Mouse (Mus musculus) MEL (cell line): ENCODE measurements around the gene Pcbp3. TPM values are rescaled to one million over a fixed set of nuclear protein-coding genes. Genes with fewer than 3 reads are reported as not detected.

Source experiments
- DNase-seq: peaks from one replicate; pipeline ENCODE4 v3.0.0; 2011; ENCODE audit warnings: low read depth, low spot score
- H3K27ac ChIP-seq: 2 replicates; pipeline ENCODE4 v1.5.1; 2012; ENCODE audit warnings: low read depth, mild to moderate bottlenecking, control low read depth, low read length, moderate library complexity; ENCODE audit not compliant: control insufficient read depth
- H3K27me3 ChIP-seq, 2 experiments: fragments of 150-350 bp in 1 of 2; sonication (generic) in 1 of 2; 2 replicates each; pipeline ENCODE4 v1.6.1; 2012; ENCODE audit warnings: low read length in 2 of 2, mild to moderate bottlenecking in 2 of 2, improper control_type of control experiment in 1 of 2, moderate library complexity in 1 of 2; ENCODE audit not compliant: insufficient read depth in 2 of 2, control insufficient read depth in 1 of 2
- H3K36me3 ChIP-seq, 2 experiments: 2 replicates each; pipeline ENCODE4 v1.6.1; 2012 to 2014; ENCODE audit warnings: low read length in 2 of 2, improper control_type of control experiment in 1 of 2, inconsistent platforms in 1 of 2, mild to moderate bottlenecking in 1 of 2; ENCODE audit not compliant: insufficient read depth in 2 of 2, control insufficient read depth in 1 of 2
- H3K4me1 ChIP-seq, 2 experiments: fragments of 150-350 bp in 1 of 2; sonication (generic) in 1 of 2; 2 replicates each; pipeline ENCODE4 v1.6.1; 2012; ENCODE audit warnings: low read length in 2 of 2, improper control_type of control experiment in 1 of 2, mild to moderate bottlenecking in 1 of 2; ENCODE audit not compliant: insufficient read depth in 2 of 2, control insufficient read depth in 1 of 2
- H3K4me3 ChIP-seq, 2 experiments: fragments of 150-350 bp in 1 of 2; sonication (generic) in 1 of 2; 2 replicates each; pipeline ENCODE4 v1.5.1; 2012; ENCODE audit warnings: low read depth in 2 of 2, low read length in 2 of 2, mild to moderate bottlenecking in 2 of 2, moderate library complexity in 2 of 2, control low read depth in 1 of 2, improper control_type of control experiment in 1 of 2; ENCODE audit not compliant: control insufficient read depth in 1 of 2, insufficient read depth in 1 of 2
- H3K79me2 ChIP-seq: 2 replicates; pipeline ENCODE4 v1.6.1; 2012; ENCODE audit warnings: mild to moderate bottlenecking, low read length, moderate library complexity; ENCODE audit not compliant: control insufficient read depth, poor library complexity, insufficient read depth
- H3K9ac ChIP-seq: 2 replicates; pipeline ENCODE4 v1.6.1; 2012; ENCODE audit warnings: low read depth, mild to moderate bottlenecking, control low read depth, low read length, moderate library complexity; ENCODE audit not compliant: control insufficient read depth, poor library complexity, severe bottlenecking
- H3K9me3 ChIP-seq: fragments of 150-350 bp; sonication (generic); replicated peaks from 2 replicates; pipeline ENCODE4 v1.6.1; 2012; ENCODE audit warnings: mild to moderate bottlenecking, low read length, improper control_type of control experiment, moderate library complexity; ENCODE audit not compliant: insufficient read depth
- BHLHE40 ChIP-seq: IDR thresholded peaks from 2 replicates; pipeline ENCODE4 v1.6.1; 2012; ENCODE audit warnings: low read depth, mild to moderate bottlenecking, inconsistent platforms, low read length, improper control_type of control experiment, borderline replicate concordance
- CHD2 ChIP-seq: IDR thresholded peaks from 2 replicates; pipeline ENCODE4 v1.6.1; 2011; ENCODE audit warnings: low read length, improper control_type of control experiment
- CTCF ChIP-seq, 3 experiments: IDR thresholded peaks in 2 of 3; conservative IDR thresholded peaks in 1 of 3; 2 replicates each; pipeline ENCODE4 v1.5.1; 2011 to 2012; ENCODE audit warnings: low read length in 3 of 3, low read depth in 2 of 3, mild to moderate bottlenecking in 2 of 3, improper control_type of control experiment in 1 of 3, inconsistent platforms in 1 of 3, mixed read lengths in 1 of 3, moderate library complexity in 1 of 3; ENCODE audit not compliant: control insufficient read depth in 1 of 3, insufficient read depth in 1 of 3, poor library complexity in 1 of 3, severe bottlenecking in 1 of 3
- E2F4 ChIP-seq: IDR thresholded peaks from 2 replicates; pipeline ENCODE4 v1.6.1; 2011; ENCODE audit warnings: low read depth, low read length, improper control_type of control experiment, borderline replicate concordance
- ELF1 ChIP-seq: IDR thresholded peaks from 2 replicates; pipeline ENCODE4 v1.6.1; 2014; ENCODE audit warnings: low read depth, mild to moderate bottlenecking, inconsistent platforms, low read length, improper control_type of control experiment, moderate library complexity
- EP300 ChIP-seq, 2 experiments: IDR thresholded peaks; 2 replicates each; pipeline ENCODE4 v1.6.1; 2011; ENCODE audit warnings: improper control_type of control experiment in 2 of 2, low read length in 2 of 2, low read depth in 1 of 2, mild to moderate bottlenecking in 1 of 2
- GABPA ChIP-seq: IDR thresholded peaks from 2 replicates; pipeline ENCODE4 v1.6.1; 2012; ENCODE audit warnings: low read depth, mild to moderate bottlenecking, inconsistent platforms, low read length, improper control_type of control experiment, moderate library complexity
- HCFC1 ChIP-seq: IDR thresholded peaks from 2 replicates; pipeline ENCODE4 v1.6.1; 2012; ENCODE audit warnings: low read depth, mild to moderate bottlenecking, inconsistent platforms, low read length, improper control_type of control experiment, moderate library complexity
- JUND ChIP-seq: IDR thresholded peaks from 2 replicates; pipeline ENCODE4 v1.6.1; 2011; ENCODE audit warnings: low read depth, mild to moderate bottlenecking, improper control_type of control experiment, low read length
- KAT2A ChIP-seq: conservative IDR thresholded peaks from 2 replicates; pipeline ENCODE4 v1.6.1; 2012; ENCODE audit warnings: low read depth, low read length, improper control_type of control experiment, inconsistent platforms
- MAFK ChIP-seq: IDR thresholded peaks from 2 replicates; pipeline ENCODE4 v1.6.1; 2011; ENCODE audit warnings: low read depth, mild to moderate bottlenecking, low read length, improper control_type of control experiment, borderline replicate concordance
- MAZ ChIP-seq: IDR thresholded peaks from 2 replicates; pipeline ENCODE4 v1.6.1; 2012; ENCODE audit warnings: low read depth, mild to moderate bottlenecking, inconsistent platforms, low read length, improper control_type of control experiment
- MXI1 ChIP-seq: IDR thresholded peaks from 2 replicates; pipeline ENCODE4 v1.6.1; 2011; ENCODE audit warnings: mild to moderate bottlenecking, low read depth, low read length, improper control_type of control experiment
- MYB ChIP-seq: IDR thresholded peaks from 2 replicates; pipeline ENCODE4 v1.6.1; 2011; ENCODE audit warnings: mild to moderate bottlenecking, low read depth, low read length, improper control_type of control experiment
- MYC ChIP-seq: IDR thresholded peaks from 2 replicates; pipeline ENCODE4 v1.6.1; 2011; ENCODE audit warnings: low read depth, mild to moderate bottlenecking, low read length, improper control_type of control experiment, moderate library complexity
- POLR2A ChIP-seq, 2 experiments: IDR thresholded peaks; 2 replicates each; pipeline ENCODE4 v1.6.1; 2011 to 2012; ENCODE audit warnings: low read length in 2 of 2, mild to moderate bottlenecking in 2 of 2, control low read depth in 1 of 2, improper control_type of control experiment in 1 of 2, low read depth in 1 of 2, moderate library complexity in 1 of 2; ENCODE audit not compliant: control insufficient read depth in 1 of 2, insufficient read depth in 1 of 2, poor library complexity in 1 of 2
- POLR2AphosphoS2 ChIP-seq: IDR thresholded peaks from 2 replicates; pipeline ENCODE4 v1.6.1; 2011; ENCODE audit warnings: low read length, improper control_type of control experiment
- POLR2AphosphoS5 ChIP-seq: IDR thresholded peaks from 2 replicates; pipeline ENCODE4 v1.6.1; 2012; ENCODE audit warnings: low read depth, borderline replicate concordance, mild to moderate bottlenecking, inconsistent platforms, low read length, moderate library complexity, mixed read lengths
- RAD21 ChIP-seq: IDR thresholded peaks from 2 replicates; pipeline ENCODE4 v1.6.1; 2011; ENCODE audit warnings: mild to moderate bottlenecking, low read depth, low read length, improper control_type of control experiment
- SIN3A ChIP-seq: IDR thresholded peaks from 2 replicates; pipeline ENCODE4 v1.6.1; 2012; ENCODE audit warnings: low read length, improper control_type of control experiment, inconsistent platforms
- TBP ChIP-seq: IDR thresholded peaks from 2 replicates; pipeline ENCODE4 v1.8.0; 2011; ENCODE audit warnings: low read depth, low read length, improper control_type of control experiment
- TCF12 ChIP-seq: IDR thresholded peaks from 2 replicates; pipeline ENCODE4 v1.6.1; 2014; ENCODE audit warnings: low read depth, mild to moderate bottlenecking, inconsistent platforms, low read length, improper control_type of control experiment, moderate library complexity
- USF1 ChIP-seq: IDR thresholded peaks from 2 replicates; pipeline ENCODE4 v1.6.1; 2014; ENCODE audit warnings: low read depth, mild to moderate bottlenecking, inconsistent platforms, low read length, improper control_type of control experiment, moderate library complexity
- USF2 ChIP-seq, 2 experiments: IDR thresholded peaks; 2 replicates each; pipeline ENCODE4 v1.6.1; 2011 to 2012; ENCODE audit warnings: improper control_type of control experiment in 2 of 2, low read length in 2 of 2, borderline replicate concordance in 1 of 2, inconsistent platforms in 1 of 2, low read depth in 1 of 2, mild to moderate bottlenecking in 1 of 2; ENCODE audit not compliant: insufficient read depth in 1 of 2
- ZKSCAN1 ChIP-seq: IDR thresholded peaks from 2 replicates; pipeline ENCODE4 v1.6.1; 2012; ENCODE audit warnings: low read depth, mild to moderate bottlenecking, inconsistent platforms, low read length, improper control_type of control experiment, moderate library complexity
- ZMIZ1 ChIP-seq: IDR thresholded peaks from 2 replicates; pipeline ENCODE4 v1.6.1; 2012; ENCODE audit warnings: low read depth, mild to moderate bottlenecking, inconsistent platforms, low read length, improper control_type of control experiment, moderate library complexity
- ZNF384 ChIP-seq: IDR thresholded peaks from 2 replicates; pipeline ENCODE4 v1.6.1; 2012; ENCODE audit warnings: low read depth, mild to moderate bottlenecking, inconsistent platforms, low read length, improper control_type of control experiment
- polyA plus RNA-seq, 2 experiments: library from polyadenylated mRNA; stranded (reverse) in 1 of 2; unstranded in 1 of 2; fragments of >175 nt in 1 of 2; fragments of >200 nt in 1 of 2; gene quantifications; 2 replicates each; pipeline versions ENCODE4 v1.2.1 to v1.2.4; 2012; ENCODE audit warnings: low replicate concordance in 2 of 2, low read depth in 1 of 2; ENCODE audit not compliant: insufficient read length in 2 of 2, insufficient read depth in 1 of 2, missing spikeins in 1 of 2
- total RNA-seq: library from RNA; depleted of rRNA; stranded (reverse); fragments of 300-350 nt; gene quantifications from 2 replicates; pipeline ENCODE4 v1.2.3, GENCODE M21; 2012

The Pcbp3 gene
- total and polyA plus RNA-seq, 3 experiments: 1.1 to 3.3 TPM; not detected in 1

- Histone ChIP-seq H3K36me3 (no peaks in the 10 kb centered on the region), H3K79me2 (no peaks in the 10 kb centered on the region), H3K9ac (no peak overlapping the region), H3K27me3 (no peaks in the 10 kb centered on the region), H3K4me1 (no peaks in the 10 kb centered on the region), H3K27ac (no peak overlapping the region), H3K9me3 (no peaks in the 10 kb centered on the region), H3K4me3 (no peak overlapping the region)
- TF ChIP-seq GABPA (no peak), ZKSCAN1 (no peak), MXI1 (no peak), EP300 (IDR thresholded peaks at IDR 0.05; ENCODE audit: low read depth in 1 of 2, low read length in 2 of 2) (no peak), USF1 (no peak), CHD2 (no peak), KAT2A (no peak), JUND (no peak)
- DNase-seq: no peak
These were observed 86.4 kb downstream of the Pcbp3 start for GRCm38 (mm10) chr10:76875310-76875709.

- Histone ChIP-seq H3K27me3 (no peaks in the 10 kb centered on the region), H3K27ac (no peak overlapping the region)
- no peak for TF ChIP-seq HCFC1
- no peak for TF ChIP-seq POLR2AphosphoS5
- no peak for TF ChIP-seq MAFK
- TF ChIP-seq CHD2: no peak
- TF ChIP-seq TCF12: no peak
- TF ChIP-seq MAZ: no peak
- no peak for TF ChIP-seq POLR2A (IDR thresholded peaks at IDR 0.05; ENCODE audit: control insufficient read depth in 1 of 2, insufficient read depth in 1 of 2, low read depth in 1 of 2, low read length in 2 of 2, poor library complexity in 1 of 2)
- TF ChIP-seq POLR2AphosphoS2: no peak
These were observed 86.8 kb downstream of the Pcbp3 start for GRCm38 (mm10) chr10:76874879-76875278.

DNA sequence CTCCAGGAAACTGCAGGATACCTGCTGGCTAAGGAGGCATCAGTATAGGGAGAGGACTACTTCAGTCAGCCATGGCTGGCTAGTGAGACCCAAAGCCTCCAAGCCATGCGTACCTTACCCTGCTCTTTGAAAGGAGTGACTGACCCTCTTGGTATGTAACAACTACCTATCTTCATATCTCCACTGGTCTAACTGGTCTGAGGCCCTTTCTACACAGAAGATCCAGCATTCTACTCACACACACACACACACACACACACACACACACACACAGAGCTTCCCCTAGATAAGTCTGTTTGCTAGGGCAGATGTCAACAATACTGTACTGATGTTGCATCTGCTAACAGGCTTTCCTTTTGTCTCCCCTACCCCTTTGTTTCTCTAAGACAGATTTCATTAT lies 87.3 kb downstream of the Pcbp3 start:
- H3K4me1 ChIP-seq: no peaks in the 10 kb centered on the region

More at GRCm38 (mm10) chr10:76874879-76875278, 86.8 kb downstream of the Pcbp3 start:
- no peak overlapping the region for H3K4me3 ChIP-seq
- H3K4me1 ChIP-seq: no peaks in the 10 kb centered on the region
- no peak for DNase-seq
- H3K9ac ChIP-seq: no peak overlapping the region
- H3K36me3 ChIP-seq: no peaks in the 10 kb centered on the region
- H3K9me3 ChIP-seq: no peaks in the 10 kb centered on the region
- no peaks in the 10 kb centered on the region for H3K79me2 ChIP-seq

More for the DNA sequence above, 87.3 kb downstream of the Pcbp3 start:
- Histone ChIP-seq H3K9me3 (no peaks in the 10 kb centered on the region), H3K4me3 (no peak overlapping the region), H3K27ac (no peak overlapping the region), H3K36me3 (no peaks in the 10 kb centered on the region), H3K27me3 (no peaks in the 10 kb centered on the region), H3K79me2 (no peaks in the 10 kb centered on the region), H3K9ac (no peak overlapping the region)
- DNase-seq: no peak
- TF ChIP-seq CHD2: no peak
- TF ChIP-seq USF2 (IDR thresholded peaks at IDR 0.05; ENCODE audit: borderline replicate concordance in 1 of 2, insufficient read depth in 1 of 2, low read depth in 1 of 2, low read length in 2 of 2): no peak
- no peak for TF ChIP-seq E2F4
- no peak for TF ChIP-seq BHLHE40
- no peak for TF ChIP-seq KAT2A
- TF ChIP-seq HCFC1: no peak
- no peak for TF ChIP-seq GABPA
- TF ChIP-seq MYB: no peak
- TF ChIP-seq MYC: no peak
- no peak for TF ChIP-seq SIN3A
- TF ChIP-seq CTCF (IDR thresholded peaks at IDR 0.05 in 2 of 3, conservative IDR thresholded peaks at IDR 0.05 in 1 of 3; ENCODE audit: control insufficient read depth in 1 of 3, insufficient read depth in 1 of 3, low read depth in 2 of 3, low read length in 3 of 3, poor library complexity in 1 of 3, severe bottlenecking in 1 of 3): no peak
- TF ChIP-seq ZMIZ1: no peak
- TF ChIP-seq MXI1: no peak
- no peak for TF ChIP-seq ZNF384
- no peak for TF ChIP-seq TCF12
- no peak for TF ChIP-seq TBP
- TF ChIP-seq ELF1: no peak
- TF ChIP-seq MAFK: no peak
- TF ChIP-seq RAD21: no peak
